In the genomic region with DNA sequence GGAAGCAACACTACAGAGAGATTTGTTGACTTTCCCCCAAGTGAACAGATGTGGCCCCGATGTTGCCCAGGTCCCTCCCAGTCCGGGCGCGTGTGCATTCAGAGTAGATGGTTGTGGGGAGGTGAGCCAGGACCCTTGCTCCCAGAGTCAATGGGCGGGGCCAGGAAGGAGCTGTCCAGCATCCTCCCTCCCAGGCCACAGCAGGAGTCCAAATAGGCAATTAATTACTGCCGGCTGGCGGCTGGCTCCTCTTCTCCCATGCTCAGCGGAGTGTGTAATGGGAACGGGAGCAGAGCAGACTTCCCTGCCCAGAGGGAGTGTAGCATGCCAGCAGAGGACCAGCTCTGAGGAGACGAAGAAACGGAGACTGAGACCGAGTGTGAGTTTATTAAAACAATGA, we compare ENCODE assay signal across 10 mouse cellular contexts. TPM values are rescaled to one million over a fixed set of nuclear protein-coding genes. Genes with fewer than 3 reads are reported as not detected.
DNase-seq lines count a peak whose midpoint lies in the region; ATAC-seq and TF ChIP-seq lines count a peak whose summit lies in the region.
"Had no signal": no experiment of that assay in that cellular context is flagged by ENCODE, and none has a peak within 500 bp of the region (broad histone marks: within the 10 kb centered on the region; RNA-seq: fewer than 3 reads in every experiment).

No protein-coding gene starts in this region.

- no peaks in the 10 kb centered on the region for H3K9me3 ChIP-seq in heart, embryonic 10.5 days
- no peaks in the 10 kb centered on the region for H3K9me3 ChIP-seq in embryonic facial prominence, embryonic 13.5 days
- no peaks in the 10 kb centered on the region for H3K9me3 ChIP-seq in midbrain, postnatal 0 days (ENCODE audit: low read length)
- H3K9me3 ChIP-seq: limb, embryonic 15.5 days had no signal

- no peak for TF ChIP-seq EP300 in heart, adult 2 months (IDR thresholded peaks at IDR 0.05; ENCODE audit: insufficient read depth, low read depth, low read length)

- H3K27ac ChIP-seq in heart, embryonic 10.5 days, result no peak overlapping the region
- no peak overlapping the region for H3K27ac ChIP-seq in embryonic facial prominence, embryonic 13.5 days
- H3K27ac ChIP-seq in midbrain, postnatal 0 days (ENCODE audit: low read depth, low read length), result no peak overlapping the region
- H3K27ac ChIP-seq in heart, adult 2 months, result no peak overlapping the region
- no peak overlapping the region for H3K27ac ChIP-seq in thymus, adult 2 months (ENCODE audit: control insufficient read depth, insufficient read depth, low read length)
- H3K27ac ChIP-seq: limb, embryonic 15.5 days had no signal

- TF ChIP-seq CTCF in midbrain, postnatal 0 days (IDR thresholded peaks at IDR 0.05), result no peak
- TF ChIP-seq CTCF in heart, adult 2 months (IDR thresholded peaks at IDR 0.05), result no peak
- TF ChIP-seq CTCF in thymus, adult 2 months (IDR thresholded peaks at IDR 0.05; ENCODE audit: borderline replicate concordance, control insufficient read depth, extremely low read depth, insufficient read depth, low read length, poor library complexity), result no peak

- peaks cover 54% of the 10 kb centered on the region for H3K27me3 ChIP-seq in heart, embryonic 10.5 days (ENCODE audit: insufficient read depth, poor library complexity, severe bottlenecking)
- peaks cover 60% of the 10 kb centered on the region for H3K27me3 ChIP-seq in embryonic facial prominence, embryonic 13.5 days
- no peaks in the 10 kb centered on the region for H3K27me3 ChIP-seq in midbrain, postnatal 0 days (ENCODE audit: insufficient read depth, low read length)
- peaks cover 1% of the 10 kb centered on the region for H3K27me3 ChIP-seq in heart, adult 2 months (ENCODE audit: control insufficient read depth, insufficient read depth, low read length)
- H3K27me3 ChIP-seq in thymus, adult 2 months (ENCODE audit: control insufficient read depth, insufficient read depth, low read length), result no peaks in the 10 kb centered on the region

- peak; percentile 88 for DNase-seq in heart, embryonic 10.5 days (ENCODE audit: low spot score)
- DNase-seq in heart, adult 11 months, result no peak
- DNase-seq in NIH3T3 (ENCODE audit: low read depth), result peak; percentile 32
- DNase-seq in kidney, adult 9 months, result peak; percentile 62
- peak; percentile 89 for DNase-seq in midbrain, postnatal 0 days (ENCODE audit: low spot score)
- no peak for DNase-seq in heart, adult 2 months
- DNase-seq in thymus, adult 2 months, result no peak

- no peak overlapping the region for H3K9ac ChIP-seq in embryonic facial prominence, embryonic 13.5 days
- 0 out of 2 replicates have a peak overlapping the region, but pooled peaks have one; percentile 13 for H3K9ac ChIP-seq in midbrain, postnatal 0 days (replicated peaks; ENCODE audit: low read length, poor library complexity, severe bottlenecking)
- H3K9ac ChIP-seq in heart, adult 2 months (ENCODE audit: low read depth, low read length), result no peak overlapping the region
- H3K9ac ChIP-seq: limb, embryonic 15.5 days had no signal

- ATAC-seq in embryonic facial prominence, embryonic 13.5 days (ENCODE audit: insufficient number of reproducible peaks, insufficient read depth, low FRiP score, low TSS enrichment, low read depth), result peak; percentile 32; the same call in 1 of the 2 replicates
- ATAC-seq in midbrain, postnatal 0 days (ENCODE audit: low FRiP score), result peak; percentile 68; the same call in 1 of the 2 replicates

- no peaks in the 10 kb centered on the region for H3K79me2 ChIP-seq in heart, adult 2 months (replicated peaks; ENCODE audit: control insufficient read depth, insufficient read depth, low read length)

- H3K4me2 ChIP-seq in embryonic facial prominence, embryonic 13.5 days, result no peak overlapping the region
- H3K4me2 ChIP-seq in midbrain, postnatal 0 days (ENCODE audit: low read depth, low read length, poor library complexity, severe bottlenecking), result peak overlapping the region; percentile 43
- H3K4me2 ChIP-seq: limb, embryonic 15.5 days had no signal

- WGBS in heart, embryonic 10.5 days, result 3% methylated on average over 12 of the region's 12 CpGs
- WGBS in embryonic facial prominence, embryonic 13.5 days, result under 1% methylated on average over 12 of the region's 12 CpGs
- WGBS in midbrain, postnatal 0 days, result 2% methylated on average over 12 of the region's 12 CpGs
- WGBS in heart, adult 2 months, result 3% methylated on average over 12 of the region's 12 CpGs
- 8% methylated on average over 12 of the region's 12 CpGs for WGBS in thymus, adult 2 months

- TF ChIP-seq POLR2A in heart, adult 2 months (IDR thresholded peaks at IDR 0.05; ENCODE audit: insufficient read depth, low read depth, low read length), result no peak
- TF ChIP-seq POLR2A in thymus, adult 2 months (IDR thresholded peaks at IDR 0.05; ENCODE audit: control insufficient read depth, extremely low read depth, insufficient read depth, low read length, poor library complexity), result no peak

- H3K4me3 ChIP-seq in heart, embryonic 10.5 days, result no peak overlapping the region
- H3K4me3 ChIP-seq in embryonic facial prominence, embryonic 13.5 days, result no peak overlapping the region
- 0 out of 2 replicates have a peak overlapping the region, but pooled peaks have one; percentile 12 for H3K4me3 ChIP-seq in midbrain, postnatal 0 days (ENCODE audit: low read depth, low read length)
- no peak overlapping the region for H3K4me3 ChIP-seq in heart, adult 2 months
- H3K4me3 ChIP-seq in thymus, adult 2 months (ENCODE audit: control insufficient read depth, insufficient read depth, low read length), result no peak overlapping the region
- H3K4me3 ChIP-seq: limb, embryonic 15.5 days had no signal

- H3K4me1 ChIP-seq in heart, embryonic 10.5 days, result 0 out of 2 replicates have a peak, but pooled peaks cover 8% of the 10 kb centered on the region
- H3K4me1 ChIP-seq in embryonic facial prominence, embryonic 13.5 days, result peaks cover 7% of the 10 kb centered on the region; the same call in 1 of the 2 replicates
- H3K4me1 ChIP-seq in midbrain, postnatal 0 days (ENCODE audit: insufficient read depth, low read length), result peaks cover under 1% of the 10 kb centered on the region; the same call in 1 of the 2 replicates
- no peaks in the 10 kb centered on the region for H3K4me1 ChIP-seq in heart, adult 2 months (ENCODE audit: control insufficient read depth, insufficient read depth, low read length)
- H3K4me1 ChIP-seq in thymus, adult 2 months (replicated peaks; ENCODE audit: control insufficient read depth, insufficient read depth, low read length), result no peaks in the 10 kb centered on the region

- intact Hi-C loops in heart, adult 2 months (cut with DNase I), result no loop called here

- H3K36me3 ChIP-seq in heart, embryonic 10.5 days, result no peaks in the 10 kb centered on the region
- no peaks in the 10 kb centered on the region for H3K36me3 ChIP-seq in embryonic facial prominence, embryonic 13.5 days
- H3K36me3 ChIP-seq in midbrain, postnatal 0 days (ENCODE audit: insufficient read depth, low read length), result no peaks in the 10 kb centered on the region
- no peaks in the 10 kb centered on the region for H3K36me3 ChIP-seq in heart, adult 2 months (ENCODE audit: control insufficient read depth, insufficient read depth, low read length)
- H3K36me3 ChIP-seq in thymus, adult 2 months (ENCODE audit: control insufficient read depth, insufficient read depth, low read length), result no peaks in the 10 kb centered on the region
- H3K36me3 ChIP-seq: limb, embryonic 15.5 days had no signal

RNA-seq across cellular contexts. Expression of a gene that starts 15.5 kb away (rescaled TPM):
- not detected in 2 replicates for polyA plus RNA-seq in heart, embryonic 10.5 days (2016; fragmentation: Nextera tagmentation; extraction: Ambion mirVana)
- not detected in 2 replicates for polyA plus RNA-seq in embryonic facial prominence, embryonic 13.5 days (2015; fragmentation: Nextera tagmentation; extraction: Ambion mirVana)
- total RNA-seq in midbrain, postnatal 0 days (2014; rRNA removed), result 53.9 and 63.6 TPM in 2 replicates
- 14.3 and 14.4 TPM in 2 replicates for polyA plus RNA-seq in midbrain, postnatal 0 days (2015; fragmentation: Nextera tagmentation; extraction: Ambion mirVana)
- not detected for total RNA-seq in heart, adult 2 months (2021)
- polyA plus RNA-seq in heart, adult 2 months (2012; rRNA removed), result not detected in 2 replicates
- polyA plus RNA-seq in thymus, adult 2 months (2012; rRNA removed), result 0.11 and 0.13 TPM in 2 replicates
- polyA plus RNA-seq: limb, embryonic 15.5 days; stomach, embryonic 14.5 days had no signal

RNA-seq across cellular contexts. Expression of a gene that starts 29.6 kb away (rescaled TPM):
- polyA plus RNA-seq in heart, embryonic 10.5 days (2016; fragmentation: Nextera tagmentation; extraction: Ambion mirVana), result 8.5 and 12.7 TPM in 2 replicates
- 13.1 and 13.5 TPM in 2 replicates for polyA plus RNA-seq in embryonic facial prominence, embryonic 13.5 days (2015; fragmentation: Nextera tagmentation; extraction: Ambion mirVana)
- total RNA-seq in midbrain, postnatal 0 days (2014; rRNA removed), result 18.5 and 25.4 TPM in 2 replicates
- polyA plus RNA-seq in midbrain, postnatal 0 days (2015; fragmentation: Nextera tagmentation; extraction: Ambion mirVana), result 8.8 and 10.6 TPM in 2 replicates
- 1 to 10 TPM; 4.8 to 6.4 TPM for total RNA-seq in heart, adult 2 months (2021)
- 2.9 and 3.5 TPM in 2 replicates for polyA plus RNA-seq in heart, adult 2 months (2012; rRNA removed)
- polyA plus RNA-seq in thymus, adult 2 months (2012; rRNA removed), result 24.8 and 26.2 TPM in 2 replicates

Comparison
In these comparisons a context has a peak if more than half of its experiments do, and no peak if none do; other contexts are left out.
1. DNase-seq: peak in heart, embryonic 10.5 days (single experiment), NIH3T3 (single experiment), kidney, adult 9 months (single experiment) and midbrain, postnatal 0 days (single experiment); none in heart, adult 11 months (single experiment), heart, adult 2 months (0 of 2) and thymus, adult 2 months (single experiment).
2. RNA of a gene that starts 15.5 kb away (polyA plus RNA-seq): 14.3 to 14.4 TPM in midbrain, postnatal 0 days; 0.11 to 0.13 TPM in thymus, adult 2 months, not detected in heart, embryonic 10.5 days, not detected in embryonic facial prominence, embryonic 13.5 days and not detected in heart, adult 2 months; every median in the first group is over 10 times any median in the second.